Mouse (Mus musculus): ENCODE results near the gene Klk1. TPM values are rescaled to one million over a fixed set of nuclear protein-coding genes. Genes with fewer than 3 reads are reported as not detected.

Gene Klk1
- polyA plus RNA-seq, 1 experiment from 2014 or later: 30.6 TPM

DNA sequence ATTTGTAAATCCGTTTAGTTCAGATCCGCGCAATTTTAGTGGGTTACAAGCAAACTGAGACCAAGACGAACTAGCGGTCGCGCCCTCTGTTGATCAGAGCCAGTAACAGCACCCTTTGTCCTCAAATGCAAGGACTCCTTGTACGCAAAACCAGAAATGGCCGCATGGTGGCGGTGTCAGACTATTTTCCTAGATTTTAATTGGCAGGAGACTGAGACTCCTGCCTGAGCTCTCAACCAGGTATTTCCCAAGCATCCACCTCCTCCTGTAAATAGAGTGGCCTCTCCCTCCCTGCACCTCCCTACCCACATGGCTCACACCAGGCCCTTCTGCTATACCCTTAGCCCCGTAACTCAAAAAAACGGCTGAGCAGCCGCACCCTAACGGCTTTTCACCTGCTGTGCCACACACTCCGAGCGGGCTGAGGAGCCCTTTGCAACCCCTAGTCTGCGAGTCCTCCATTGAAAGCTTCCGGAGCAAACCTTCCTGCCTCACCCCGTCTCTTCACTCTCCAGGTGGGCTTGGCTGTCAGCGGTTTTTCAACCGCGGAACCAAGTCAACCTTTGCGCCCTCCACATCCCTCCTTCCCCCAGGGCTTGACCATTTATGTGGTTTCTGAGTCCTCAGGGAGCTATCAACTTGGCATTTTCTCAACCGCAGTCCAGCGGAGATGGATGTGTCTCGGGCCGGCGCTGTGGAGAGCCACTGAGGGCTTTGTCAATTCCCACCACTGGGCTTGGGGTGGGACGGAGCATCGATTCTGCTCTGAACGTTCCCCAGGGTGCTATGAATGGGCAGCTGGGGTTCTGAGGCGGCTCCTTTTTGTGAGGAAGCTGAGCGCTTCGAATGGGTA, 37.9 kb downstream of the Klk1 start:
- Histone ChIP-seq H3K9ac (ENCODE audit: low read length) (no peak overlapping the region; the same call in 1 of the 2 replicates), H3K27me3 (ENCODE audit: control insufficient read depth, insufficient read depth, low read length) (no peaks in the 10 kb centered on the region; the same call in 1 of the 2 replicates), H3K4me3 (replicated peaks; ENCODE audit: low read length) (peak overlapping the region; percentile 17), H3K4me1 (ENCODE audit: control insufficient read depth, insufficient read depth, low read length) (0 out of 2 replicates have a peak, but pooled peaks cover 5% of the 10 kb centered on the region), H3K4me2 (ENCODE audit: low read depth, low read length) (peak overlapping the region; percentile 46), H3K36me3 (ENCODE audit: control insufficient read depth, insufficient read depth, low read length) (no peaks in the 10 kb centered on the region), H3K9me3 (replicated peaks; ENCODE audit: control insufficient read depth, low read length) (no peaks in the 10 kb centered on the region), H3K27ac (ENCODE audit: low read length) (no peak overlapping the region)
- 2% methylated on average over 34 of the region's 34 CpGs for WGBS
- ATAC-seq (ENCODE audit: insufficient read depth, low FRiP score): peak; percentile 77

DNA sequence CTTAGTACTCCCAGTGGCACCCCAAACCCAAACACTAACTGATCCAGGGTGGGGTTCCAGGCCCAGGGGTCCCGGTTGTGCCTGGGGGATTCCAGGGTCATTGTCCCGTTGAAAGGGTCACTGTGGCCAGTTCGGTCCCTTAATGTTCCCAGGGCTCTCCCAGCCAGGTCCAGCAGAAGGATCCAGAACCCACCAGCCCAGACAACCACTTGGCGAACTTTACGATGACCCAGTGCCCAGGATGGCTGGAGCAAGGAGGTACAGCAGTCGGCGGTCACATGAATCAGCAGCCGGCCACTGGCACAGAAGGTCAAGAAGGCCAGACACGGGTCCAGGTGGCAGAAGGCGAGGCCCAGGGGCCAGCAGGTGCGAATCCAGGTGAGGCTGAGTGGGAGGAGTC, 43.0 kb downstream of the Klk1 start:
- H3K9ac ChIP-seq (ENCODE audit: low read length): no peak overlapping the region
- no peak for ATAC-seq (ENCODE audit: insufficient read depth, low FRiP score)
- H3K36me3 ChIP-seq (ENCODE audit: control insufficient read depth, insufficient read depth, low read length): no peaks in the 10 kb centered on the region
- 0 out of 2 replicates have a peak, but pooled peaks cover 2% of the 10 kb centered on the region for H3K4me1 ChIP-seq (ENCODE audit: control insufficient read depth, insufficient read depth, low read length)
- 75% methylated on average over 11 of the region's 11 CpGs for WGBS
- H3K27ac ChIP-seq (ENCODE audit: low read length): no peak overlapping the region
- H3K4me3 ChIP-seq (replicated peaks; ENCODE audit: low read length): no peak overlapping the region
- H3K27me3 ChIP-seq (ENCODE audit: control insufficient read depth, insufficient read depth, low read length): no peaks in the 10 kb centered on the region; the same call in 1 of the 2 replicates
- H3K4me2 ChIP-seq (ENCODE audit: low read depth, low read length): no peak overlapping the region
- no peaks in the 10 kb centered on the region for H3K9me3 ChIP-seq (replicated peaks; ENCODE audit: control insufficient read depth, low read length)

DNA sequence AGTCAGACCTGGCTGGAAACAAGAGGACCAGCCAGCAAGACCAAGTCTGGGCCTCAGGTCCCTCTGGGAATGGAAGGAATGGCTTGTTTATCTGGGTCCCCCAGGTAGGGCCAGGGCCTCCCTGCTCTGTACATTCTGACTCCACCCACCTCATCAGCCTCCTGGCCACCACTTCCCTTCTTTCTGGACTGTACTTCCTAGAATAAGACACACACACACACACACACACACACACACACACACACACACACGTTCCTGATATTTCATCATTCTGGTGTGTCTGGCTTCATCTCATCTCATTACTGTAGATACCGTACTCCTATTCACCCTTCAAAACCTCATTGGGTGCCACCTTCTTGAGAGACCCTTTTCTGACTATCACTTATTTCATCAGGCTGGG, 44.2 kb downstream of the Klk1 start:
- no peak overlapping the region for H3K9ac ChIP-seq (ENCODE audit: low read length)
- H3K27me3 ChIP-seq (ENCODE audit: control insufficient read depth, insufficient read depth, low read length): no peaks in the 10 kb centered on the region
- no peak overlapping the region for H3K4me2 ChIP-seq (ENCODE audit: low read depth, low read length)
- 78% methylated on average over 2 of the region's 2 CpGs for WGBS
- H3K9me3 ChIP-seq (replicated peaks; ENCODE audit: control insufficient read depth, low read length): no peaks in the 10 kb centered on the region
- no peaks in the 10 kb centered on the region for H3K36me3 ChIP-seq (ENCODE audit: control insufficient read depth, insufficient read depth, low read length)
- H3K4me3 ChIP-seq (replicated peaks; ENCODE audit: low read length): no peak overlapping the region
- ATAC-seq (ENCODE audit: insufficient read depth, low FRiP score): no peak
- no peaks in the 10 kb centered on the region for H3K4me1 ChIP-seq (ENCODE audit: control insufficient read depth, insufficient read depth, low read length)
- no peak overlapping the region for H3K27ac ChIP-seq (ENCODE audit: low read length)

DNA sequence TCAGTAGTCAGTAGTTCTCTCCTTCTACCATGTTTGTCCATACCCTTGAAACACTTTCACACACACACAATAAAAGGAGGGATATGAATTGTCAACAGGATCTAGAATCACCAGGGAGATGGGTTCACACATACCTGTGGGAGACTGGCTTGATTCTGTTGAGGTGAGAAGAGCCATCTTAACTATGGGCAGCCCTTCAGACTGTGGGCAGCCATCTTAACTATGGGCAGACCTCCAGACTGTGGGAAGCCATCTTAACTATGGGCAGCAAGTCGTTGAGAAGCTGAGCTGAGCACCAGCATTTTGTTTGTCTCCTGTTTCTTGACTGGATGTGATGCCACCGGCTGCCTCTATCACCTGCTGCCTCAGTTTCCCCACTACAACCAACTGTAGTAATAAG, 46.1 kb downstream of the Klk1 start:
- no peak for ATAC-seq (ENCODE audit: insufficient read depth, low FRiP score)
- H3K4me1 ChIP-seq (ENCODE audit: control insufficient read depth, insufficient read depth, low read length): no peaks in the 10 kb centered on the region

DNA sequence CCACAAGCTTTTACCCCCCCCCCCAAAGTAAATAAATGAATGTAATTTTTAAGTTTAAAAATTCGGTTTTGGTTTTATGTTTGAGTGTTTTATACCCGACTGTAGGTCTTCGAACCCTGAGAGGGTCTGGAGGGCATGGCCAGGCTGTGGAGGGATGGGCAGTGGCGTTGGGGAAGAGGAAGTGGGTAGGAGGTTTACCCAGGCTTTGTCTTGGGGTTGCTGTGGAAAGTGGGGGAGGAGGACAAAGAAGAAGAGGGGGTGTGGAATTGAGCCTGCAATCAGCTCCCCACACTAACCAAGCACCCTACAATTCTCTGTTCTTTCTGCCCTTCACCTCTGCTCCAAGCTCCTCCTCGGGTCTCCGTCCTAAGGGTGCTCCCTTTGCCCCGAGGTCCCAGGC, 47.4 kb downstream of the Klk1 start:
- ATAC-seq (ENCODE audit: insufficient read depth, low FRiP score): no peak
- no peak overlapping the region for H3K4me3 ChIP-seq (replicated peaks; ENCODE audit: low read length)
- 85% methylated on average over 7 of the region's 7 CpGs for WGBS
- H3K4me2 ChIP-seq (ENCODE audit: low read depth, low read length): no peak overlapping the region
- H3K27me3 ChIP-seq (ENCODE audit: control insufficient read depth, insufficient read depth, low read length): no peaks in the 10 kb centered on the region; the same call in 1 of the 2 replicates
- no peaks in the 10 kb centered on the region for H3K4me1 ChIP-seq (ENCODE audit: control insufficient read depth, insufficient read depth, low read length)
- H3K9me3 ChIP-seq (replicated peaks; ENCODE audit: control insufficient read depth, low read length): no peaks in the 10 kb centered on the region
- H3K9ac ChIP-seq (ENCODE audit: low read length): no peak overlapping the region
- H3K36me3 ChIP-seq (ENCODE audit: control insufficient read depth, insufficient read depth, low read length): no peaks in the 10 kb centered on the region
- H3K27ac ChIP-seq (ENCODE audit: low read length): no peak overlapping the region

More for the DNA sequence above, 46.1 kb downstream of the Klk1 start:
- WGBS: 77% methylated on average over 2 of the region's 2 CpGs
- H3K4me2 ChIP-seq (ENCODE audit: low read depth, low read length): no peak overlapping the region
- H3K9me3 ChIP-seq (replicated peaks; ENCODE audit: control insufficient read depth, low read length): no peaks in the 10 kb centered on the region
- no peaks in the 10 kb centered on the region for H3K36me3 ChIP-seq (ENCODE audit: control insufficient read depth, insufficient read depth, low read length)
- H3K27ac ChIP-seq (ENCODE audit: low read length): no peak overlapping the region
- H3K9ac ChIP-seq (ENCODE audit: low read length): no peak overlapping the region
- H3K4me3 ChIP-seq (replicated peaks; ENCODE audit: low read length): no peak overlapping the region
- H3K27me3 ChIP-seq (ENCODE audit: control insufficient read depth, insufficient read depth, low read length): no peaks in the 10 kb centered on the region; the same call in 1 of the 2 replicates

DNA sequence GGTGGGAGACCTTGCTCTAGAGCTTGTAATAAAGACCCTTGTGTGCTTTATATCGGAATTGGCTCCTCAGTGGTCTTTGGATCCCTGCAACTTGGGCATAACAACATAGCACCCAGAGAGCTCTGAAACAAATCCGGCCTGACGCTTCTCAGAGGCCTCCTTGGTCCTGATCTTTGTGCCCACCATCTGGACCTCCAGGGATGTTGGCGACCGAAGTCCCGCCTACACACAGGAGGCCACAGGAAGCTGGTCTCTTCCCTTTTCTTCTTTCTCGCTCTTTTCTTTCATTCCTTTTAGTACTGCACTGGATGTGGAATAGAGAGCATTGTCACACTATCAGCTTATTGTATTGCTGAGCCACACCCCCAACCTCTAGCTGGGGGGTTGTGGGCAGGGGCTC, 48.3 kb downstream of the Klk1 start:
- no peak for ATAC-seq (ENCODE audit: insufficient read depth, low FRiP score)

DNA sequence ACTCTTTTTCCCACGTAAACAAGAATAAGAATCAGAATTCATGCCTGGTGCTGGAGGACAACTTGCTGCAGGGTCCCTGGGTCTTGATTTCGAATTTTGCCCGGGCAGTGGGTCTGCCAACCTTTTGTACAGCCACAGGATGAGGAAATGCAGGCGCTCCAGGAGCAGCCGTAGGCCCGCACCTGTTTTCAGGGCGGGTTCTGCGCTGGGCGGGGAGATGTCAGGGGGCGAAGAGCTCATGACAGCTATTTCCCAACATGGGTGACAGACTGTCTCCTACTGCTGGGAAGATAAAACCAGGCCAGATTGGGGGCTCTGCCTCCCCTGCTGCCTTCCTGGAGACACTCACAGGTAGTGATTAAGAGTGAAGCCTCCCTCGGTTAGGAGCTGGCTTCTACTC, 48.9 kb downstream of the Klk1 start:
- H3K4me2 ChIP-seq (ENCODE audit: low read depth, low read length): no peak overlapping the region
- no peaks in the 10 kb centered on the region; the same call in 1 of the 2 replicates for H3K27me3 ChIP-seq (ENCODE audit: control insufficient read depth, insufficient read depth, low read length)
- WGBS: 25% methylated on average over 11 of the region's 11 CpGs
- no peaks in the 10 kb centered on the region for H3K36me3 ChIP-seq (ENCODE audit: control insufficient read depth, insufficient read depth, low read length)
- no peak overlapping the region for H3K4me3 ChIP-seq (replicated peaks; ENCODE audit: low read length)
- no peak for ATAC-seq (ENCODE audit: insufficient read depth, low FRiP score)
- no peaks in the 10 kb centered on the region for H3K4me1 ChIP-seq (ENCODE audit: control insufficient read depth, insufficient read depth, low read length)
- H3K27ac ChIP-seq (ENCODE audit: low read length): no peak overlapping the region
- H3K9ac ChIP-seq (ENCODE audit: low read length): no peak overlapping the region
- no peaks in the 10 kb centered on the region for H3K9me3 ChIP-seq (replicated peaks; ENCODE audit: control insufficient read depth, low read length)

More for the DNA sequence above, 48.3 kb downstream of the Klk1 start:
- 68% methylated on average over 7 of the region's 7 CpGs for WGBS
- H3K27ac ChIP-seq (ENCODE audit: low read length): no peak overlapping the region
- no peaks in the 10 kb centered on the region for H3K9me3 ChIP-seq (replicated peaks; ENCODE audit: control insufficient read depth, low read length)
- no peak overlapping the region for H3K4me3 ChIP-seq (replicated peaks; ENCODE audit: low read length)
- no peaks in the 10 kb centered on the region for H3K36me3 ChIP-seq (ENCODE audit: control insufficient read depth, insufficient read depth, low read length)
- H3K27me3 ChIP-seq (ENCODE audit: control insufficient read depth, insufficient read depth, low read length): no peaks in the 10 kb centered on the region; the same call in 1 of the 2 replicates
- no peak overlapping the region for H3K9ac ChIP-seq (ENCODE audit: low read length)
- no peak overlapping the region for H3K4me2 ChIP-seq (ENCODE audit: low read depth, low read length)
- no peaks in the 10 kb centered on the region for H3K4me1 ChIP-seq (ENCODE audit: control insufficient read depth, insufficient read depth, low read length)

DNA sequence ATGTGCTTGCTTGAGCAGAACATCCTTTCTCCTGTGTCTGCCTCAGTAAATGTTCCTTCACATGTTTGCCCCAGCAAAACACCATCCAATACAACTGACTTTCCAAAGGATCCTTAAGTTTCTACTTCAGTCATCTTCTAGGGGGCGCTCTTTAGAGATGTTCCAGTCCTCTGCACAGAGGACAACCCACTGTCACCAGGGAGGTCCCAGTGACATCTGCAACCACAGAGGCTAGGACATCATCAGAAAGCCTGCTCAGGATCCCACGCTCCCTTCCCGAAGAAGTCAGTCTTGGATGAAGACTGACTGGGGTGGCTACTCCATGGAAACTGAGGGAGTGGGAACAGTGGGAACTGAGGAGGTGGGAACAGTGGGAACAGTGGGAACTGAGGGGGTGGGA, 50.4 kb downstream of the Klk1 start:
- Histone ChIP-seq H3K9ac (ENCODE audit: low read length) (no peak overlapping the region), H3K9me3 (replicated peaks; ENCODE audit: control insufficient read depth, low read length) (no peaks in the 10 kb centered on the region), H3K27me3 (ENCODE audit: control insufficient read depth, insufficient read depth, low read length) (no peaks in the 10 kb centered on the region; the same call in 1 of the 2 replicates), H3K36me3 (ENCODE audit: control insufficient read depth, insufficient read depth, low read length) (no peaks in the 10 kb centered on the region), H3K27ac (ENCODE audit: low read length) (no peak overlapping the region), H3K4me2 (ENCODE audit: low read depth, low read length) (no peak overlapping the region), H3K4me3 (replicated peaks; ENCODE audit: low read length) (no peak overlapping the region), H3K4me1 (ENCODE audit: control insufficient read depth, insufficient read depth, low read length) (no peaks in the 10 kb centered on the region)
- 69% methylated on average over 3 of the region's 3 CpGs for WGBS
- ATAC-seq (ENCODE audit: insufficient read depth, low FRiP score): no peak

DNA sequence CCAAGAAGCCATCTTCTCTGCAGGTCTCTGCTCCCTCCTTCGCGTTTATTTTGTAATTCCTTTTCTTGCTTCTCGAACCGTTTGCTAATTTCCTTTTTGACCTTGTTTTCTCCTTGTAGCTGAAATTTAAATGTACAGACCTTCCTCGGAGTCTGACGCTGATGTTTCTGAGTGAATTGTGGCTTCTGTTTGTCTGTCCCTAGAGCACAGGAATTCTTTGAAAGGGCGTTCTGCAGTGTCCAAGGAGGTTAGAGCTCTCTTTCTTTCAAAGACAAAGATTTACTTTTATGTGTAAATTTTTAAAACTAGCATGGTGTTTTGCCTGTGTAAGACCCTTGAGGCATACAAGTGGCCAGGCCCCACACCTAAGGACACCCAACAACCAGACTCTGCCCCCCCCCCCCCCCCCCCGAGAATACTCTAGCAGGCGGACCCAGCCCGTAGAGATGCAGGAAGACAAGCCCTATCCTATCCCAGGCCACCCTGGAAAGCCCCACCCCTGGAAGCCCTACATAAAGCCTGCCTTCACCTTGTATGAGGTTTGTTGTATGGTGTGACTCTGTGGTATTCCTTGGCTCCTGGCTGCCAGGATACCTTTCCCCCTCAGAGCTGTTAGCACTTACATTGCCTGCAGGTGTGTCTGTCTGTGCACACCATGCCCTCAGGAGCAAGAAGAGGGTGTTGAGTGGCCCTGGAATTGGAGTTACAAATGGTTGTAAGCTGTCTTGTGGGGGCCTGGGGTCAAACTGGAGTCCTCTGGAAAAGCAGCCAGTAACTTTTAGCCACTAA, 51.5 kb downstream of the Klk1 start:
- Histone ChIP-seq H3K4me3 (replicated peaks; ENCODE audit: low read length) (no peak overlapping the region), H3K4me2 (ENCODE audit: low read depth, low read length) (no peak overlapping the region), H3K4me1 (ENCODE audit: control insufficient read depth, insufficient read depth, low read length) (no peaks in the 10 kb centered on the region), H3K9me3 (replicated peaks; ENCODE audit: control insufficient read depth, low read length) (no peaks in the 10 kb centered on the region), H3K27me3 (ENCODE audit: control insufficient read depth, insufficient read depth, low read length) (no peaks in the 10 kb centered on the region; the same call in 1 of the 2 replicates), H3K36me3 (ENCODE audit: control insufficient read depth, insufficient read depth, low read length) (no peaks in the 10 kb centered on the region), H3K27ac (ENCODE audit: low read length) (no peak overlapping the region), H3K9ac (ENCODE audit: low read length) (no peak overlapping the region)
- no peak for ATAC-seq (ENCODE audit: insufficient read depth, low FRiP score)
- WGBS: 64% methylated on average over 10 of the region's 10 CpGs
